Mouse (Mus musculus) hindbrain, embryonic 12.5 days (tissue): Measurements from ENCODE around the gene Mta1. TPM values are rescaled to one million over a fixed set of nuclear protein-coding genes. Genes with fewer than 3 reads are reported as not detected.

ENCODE experiments used
- ATAC-seq: fragments of 200-750 bp; cut with Nextera tagmentation; 2 replicates; pipeline ENCODE4 v1.8.0; 2017; ENCODE audit warnings: moderate TSS enrichment; ENCODE audit not compliant: low FRiP score
- H3K27ac ChIP-seq: fragments of 300-500 bp; sonication (generic); 2 replicates; pipeline ENCODE4 v1.5.1; 2016; ENCODE audit warnings: mild to moderate bottlenecking
- H3K27me3 ChIP-seq: fragments of 300-500 bp; sonication (generic); 2 replicates; pipeline ENCODE4 v1.6.1; 2016; ENCODE audit warnings: mild to moderate bottlenecking
- H3K36me3 ChIP-seq: fragments of 300-500 bp; sonication (generic); 2 replicates; pipeline ENCODE4 v1.6.1; 2016; ENCODE audit warnings: mild to moderate bottlenecking
- H3K4me1 ChIP-seq: fragments of 300-500 bp; sonication (generic); 2 replicates; pipeline ENCODE4 v1.6.1; 2016
- H3K4me2 ChIP-seq: fragments of 300-500 bp; sonication (generic); replicated peaks from 2 replicates; pipeline ENCODE4 v1.6.1; 2016; ENCODE audit warnings: mild to moderate bottlenecking
- H3K4me3 ChIP-seq: fragments of 300-500 bp; sonication (generic); 2 replicates; pipeline ENCODE4 v1.5.1; 2016; ENCODE audit warnings: mild to moderate bottlenecking
- H3K9ac ChIP-seq: fragments of 300-500 bp; sonication (generic); 2 replicates; pipeline ENCODE4 v1.6.1; 2016; ENCODE audit warnings: mild to moderate bottlenecking, moderate library complexity
- H3K9me3 ChIP-seq: fragments of 300-500 bp; sonication (generic); replicated peaks from 2 replicates; pipeline ENCODE4 v1.6.1; 2016; ENCODE audit warnings: mild to moderate bottlenecking
- WGBS: fragments of 180-500 bp; shearing (Covaris S2); methylation state at CpG from one replicate; pipeline ENCODE4 v1.1.7; 2016; 5-methylcytosine and 5-hydroxymethylcytosine counted together
- polyA plus RNA-seq: library from polyadenylated mRNA; unstranded; fragments of >200 nt; fragmentation: Nextera tagmentation; extraction: Ambion mirVana; gene quantifications from 2 replicates; pipeline ENCODE4 v1.2.1, GENCODE M21; 2016

Mta1 gene
- polyA plus RNA-seq, 1 experiment from 2014 or later, result 18.9 TPM

DNA sequence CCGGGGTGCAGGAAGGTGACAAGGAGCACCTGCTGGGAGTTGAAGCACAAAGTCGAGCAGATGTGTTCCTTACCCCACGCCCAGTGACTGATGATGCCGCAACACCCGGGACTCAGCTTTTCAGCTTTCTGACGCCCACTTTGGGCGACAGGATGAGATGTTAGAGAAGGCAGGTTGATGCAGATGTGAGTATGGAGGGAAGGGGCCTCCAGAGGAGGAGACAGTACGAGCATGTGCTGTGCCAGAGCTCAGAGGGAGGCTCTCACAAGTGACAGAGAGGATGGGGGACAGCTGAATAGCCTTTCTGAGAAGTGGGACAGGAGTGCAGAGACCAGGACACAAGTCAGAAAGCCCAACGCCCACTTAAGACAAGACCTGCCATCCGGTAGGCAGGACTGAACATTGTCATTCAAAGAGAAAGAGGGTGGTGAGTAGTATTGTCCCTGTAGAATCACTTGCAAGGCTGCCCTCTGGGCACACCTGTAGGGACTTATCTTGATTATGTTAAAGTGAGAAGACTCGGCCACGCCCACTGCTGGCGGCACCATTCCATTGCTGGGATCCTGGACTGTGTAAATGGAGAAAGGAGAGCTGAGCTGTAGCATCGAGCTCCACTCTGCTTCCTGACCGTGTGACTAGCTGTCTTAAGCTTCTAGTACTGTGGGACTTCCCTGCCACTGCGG, 16.9 kb downstream of the Mta1 start:
- ATAC-seq, result no peak
- Histone ChIP-seq H3K4me3 (no peak overlapping the region), H3K9me3 (no peaks in the 10 kb centered on the region), H3K4me2 (no peak overlapping the region), H3K27ac (no peak overlapping the region), H3K36me3 (peaks cover 59% of the 10 kb centered on the region), H3K27me3 (no peaks in the 10 kb centered on the region), H3K4me1 (0 out of 2 replicates have a peak, but pooled peaks cover 2% of the 10 kb centered on the region), H3K9ac (no peak overlapping the region)
- 84% methylated on average over 16 of the region's 16 CpGs for WGBS

DNA sequence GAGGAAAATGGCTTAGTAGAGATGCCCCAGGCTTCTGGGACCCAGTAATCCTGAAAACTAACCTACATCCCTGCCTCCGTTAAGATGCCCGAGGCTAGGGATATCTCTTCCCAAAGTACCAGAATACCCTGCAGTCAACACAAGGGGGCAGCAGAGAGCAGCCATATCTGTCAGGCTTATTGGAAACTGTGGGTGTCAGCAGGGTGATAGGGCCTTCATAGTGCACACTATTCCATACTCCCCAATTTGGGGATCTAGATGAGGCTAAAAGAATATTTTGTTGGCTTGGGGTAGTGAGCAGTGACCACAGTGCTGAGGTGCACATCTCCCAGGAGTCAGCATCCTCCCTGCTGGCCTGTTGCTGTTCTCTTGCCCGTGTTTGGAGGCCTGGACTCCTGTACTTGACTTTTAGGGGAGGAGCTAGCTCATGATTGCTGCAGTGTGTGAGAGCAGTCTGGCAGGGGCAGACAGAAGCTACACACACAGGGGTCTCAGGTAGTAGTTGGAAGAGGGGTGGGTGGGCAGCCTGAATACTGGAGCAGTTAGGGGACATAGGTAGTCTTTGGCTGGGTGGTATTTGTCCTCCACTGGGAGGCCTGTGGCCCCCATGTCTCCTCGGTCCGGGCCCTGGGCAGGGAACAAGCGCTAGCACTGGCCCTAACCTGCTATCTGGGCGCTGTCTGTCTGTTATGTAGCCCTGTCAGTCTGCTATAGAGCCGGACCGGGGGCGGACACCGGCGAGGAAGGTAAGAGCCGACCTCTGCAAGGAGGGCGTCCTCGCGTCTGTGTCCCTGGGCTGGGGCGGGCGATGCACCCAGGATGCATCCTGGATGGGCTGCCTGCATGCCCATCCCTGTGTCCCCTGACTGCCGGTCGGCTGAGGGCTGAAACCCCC, 21.7 kb downstream of the Mta1 start:
- Histone ChIP-seq H3K4me2 (no peak overlapping the region), H3K9ac (no peak overlapping the region), H3K4me1 (no peaks in the 10 kb centered on the region), H3K4me3 (no peak overlapping the region), H3K9me3 (no peaks in the 10 kb centered on the region), H3K27me3 (no peaks in the 10 kb centered on the region), H3K27ac (no peak overlapping the region), H3K36me3 (peaks cover 78% of the 10 kb centered on the region)
- WGBS, result 86% methylated on average over 20 of the region's 20 CpGs
- peak; percentile 63 for ATAC-seq

DNA sequence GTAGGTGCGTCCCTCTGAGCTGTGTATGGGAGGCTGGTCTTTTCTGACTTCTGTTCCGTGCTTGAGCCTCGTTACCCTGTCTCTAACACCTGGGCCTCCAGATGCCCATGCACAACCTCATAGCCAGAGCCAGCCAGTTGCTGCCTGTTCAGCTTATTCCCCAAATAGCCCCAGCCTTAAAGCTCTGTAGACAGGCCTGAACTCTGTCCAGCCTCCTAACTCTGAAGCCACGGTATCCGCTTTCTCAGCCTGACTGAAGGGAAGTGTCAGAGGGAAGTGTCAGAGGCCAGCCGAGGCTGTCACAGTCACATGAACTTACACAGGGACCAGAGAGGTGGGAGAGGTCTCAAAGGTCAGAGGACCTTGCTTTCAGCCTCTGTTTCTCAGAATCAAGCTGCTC, 26.6 kb downstream of the Mta1 start:
- H3K9me3 ChIP-seq, result no peaks in the 10 kb centered on the region
- H3K36me3 ChIP-seq, result peaks cover 98% of the 10 kb centered on the region
- ATAC-seq, result no peak
- no peaks in the 10 kb centered on the region for H3K27me3 ChIP-seq
- no peak overlapping the region for H3K4me3 ChIP-seq
- H3K9ac ChIP-seq, result no peak overlapping the region
- 87% methylated on average over 6 of the region's 6 CpGs for WGBS
- no peak overlapping the region for H3K27ac ChIP-seq
- H3K4me2 ChIP-seq, result no peak overlapping the region
- H3K4me1 ChIP-seq, result no peaks in the 10 kb centered on the region

DNA sequence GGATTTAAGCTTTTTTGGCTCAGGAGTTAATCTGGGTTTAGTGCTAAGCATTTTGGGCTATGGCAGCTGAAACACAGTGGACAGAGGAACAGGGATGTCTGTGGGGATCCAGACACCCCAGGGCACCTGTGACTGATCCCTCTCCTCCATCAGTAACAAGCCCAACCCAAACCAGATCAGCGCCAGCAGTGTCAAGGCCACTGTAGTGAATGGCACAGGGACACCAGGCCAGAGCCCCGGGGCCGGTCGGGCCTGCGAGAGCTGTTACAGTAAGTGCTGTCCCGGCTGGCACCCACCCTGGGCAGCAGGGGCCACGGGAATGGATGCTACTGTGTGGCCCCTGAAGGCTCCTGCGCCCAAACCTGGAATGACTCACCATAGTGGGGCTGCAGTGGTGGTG, 32.7 kb downstream of the Mta1 start:
- no peak for ATAC-seq
- Histone ChIP-seq H3K36me3 (peaks cover 100% of the 10 kb centered on the region), H3K4me1 (no peaks in the 10 kb centered on the region), H3K4me3 (no peak overlapping the region), H3K4me2 (no peak overlapping the region), H3K9me3 (no peaks in the 10 kb centered on the region), H3K27ac (no peak overlapping the region), H3K27me3 (no peaks in the 10 kb centered on the region), H3K9ac (no peak overlapping the region)
- WGBS, result 94% methylated on average over 8 of the region's 8 CpGs

DNA sequence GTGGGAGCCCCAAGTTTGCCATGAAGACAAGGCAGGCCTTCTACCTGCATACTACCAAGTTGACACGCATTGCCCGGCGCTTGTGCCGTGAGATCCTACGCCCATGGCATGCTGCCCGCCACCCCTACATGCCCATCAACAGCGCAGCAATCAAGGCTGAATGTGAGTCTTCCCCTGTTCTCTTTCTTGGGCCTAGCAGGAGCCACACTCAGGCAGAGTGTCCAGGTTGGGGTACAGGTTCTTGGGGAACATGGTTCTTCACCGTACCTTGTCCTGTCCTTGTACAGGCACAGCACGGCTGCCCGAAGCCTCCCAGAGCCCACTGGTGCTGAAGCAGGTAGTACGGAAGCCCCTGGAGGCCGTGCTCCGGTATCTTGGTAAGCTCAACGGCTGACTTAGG, 33.5 kb downstream of the Mta1 start:
- no peaks in the 10 kb centered on the region for H3K9me3 ChIP-seq
- no peaks in the 10 kb centered on the region for H3K27me3 ChIP-seq
- no peak overlapping the region for H3K27ac ChIP-seq
- H3K4me3 ChIP-seq, result no peak overlapping the region
- H3K9ac ChIP-seq, result no peak overlapping the region
- ATAC-seq, result no peak
- 98% methylated on average over 14 of the region's 14 CpGs for WGBS
- no peaks in the 10 kb centered on the region for H3K4me1 ChIP-seq
- peaks cover 100% of the 10 kb centered on the region for H3K36me3 ChIP-seq
- no peak overlapping the region for H3K4me2 ChIP-seq

DNA sequence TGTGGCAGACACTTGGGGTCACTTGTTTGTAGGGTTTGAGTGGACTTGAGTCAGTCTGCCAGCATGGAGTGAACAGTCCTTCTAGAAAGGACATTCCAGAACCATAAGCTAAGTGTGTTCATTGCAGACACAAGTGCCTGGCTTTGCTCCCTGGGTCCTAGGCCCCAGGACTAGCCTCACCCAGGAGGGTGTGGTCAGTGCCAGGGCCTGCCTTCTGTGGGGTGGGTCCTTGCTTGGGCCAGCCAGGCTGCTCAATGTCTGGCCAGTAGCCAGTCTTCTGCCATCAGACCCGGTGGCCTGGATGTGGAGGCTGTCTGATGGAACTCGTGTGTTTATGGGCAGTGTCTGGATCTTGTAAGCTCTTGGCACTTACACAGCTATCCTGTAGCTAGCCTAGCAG, 34.5 kb downstream of the Mta1 start:
- Histone ChIP-seq H3K4me3 (no peak overlapping the region), H3K4me2 (no peak overlapping the region), H3K27me3 (no peaks in the 10 kb centered on the region), H3K9me3 (no peaks in the 10 kb centered on the region), H3K9ac (no peak overlapping the region), H3K27ac (no peak overlapping the region), H3K4me1 (no peaks in the 10 kb centered on the region), H3K36me3 (peaks cover 100% of the 10 kb centered on the region)
- ATAC-seq, result no peak
- 87% methylated on average over 2 of the region's 2 CpGs for WGBS

DNA sequence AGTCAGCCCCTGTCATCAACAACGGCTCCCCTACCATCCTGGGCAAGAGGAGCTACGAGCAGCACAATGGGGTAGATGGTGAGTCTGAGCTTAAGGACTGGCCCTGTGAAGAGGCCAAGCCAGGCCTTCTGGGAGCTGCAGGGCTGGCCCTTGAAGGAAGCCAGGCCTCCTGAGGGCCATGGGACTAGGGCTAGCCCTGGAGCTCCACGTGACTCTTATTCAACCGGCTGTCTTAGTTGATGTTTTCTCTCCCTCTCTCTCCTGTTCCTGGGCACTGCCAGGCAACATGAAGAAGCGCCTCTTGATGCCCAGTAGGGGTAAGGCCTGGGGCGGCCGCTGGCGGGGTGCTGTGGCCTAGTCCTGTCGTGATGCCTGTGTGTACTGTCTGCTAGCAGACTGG, 35.2 kb downstream of the Mta1 start:
- H3K4me2 ChIP-seq, result no peak overlapping the region
- no peaks in the 10 kb centered on the region for H3K27me3 ChIP-seq
- H3K4me1 ChIP-seq, result peaks cover under 1% of the 10 kb centered on the region
- H3K4me3 ChIP-seq, result no peak overlapping the region
- H3K9me3 ChIP-seq, result no peaks in the 10 kb centered on the region
- H3K36me3 ChIP-seq, result peaks cover 95% of the 10 kb centered on the region
- H3K27ac ChIP-seq, result no peak overlapping the region
- no peak for ATAC-seq
- 89% methylated on average over 9 of the region's 9 CpGs for WGBS
- no peak overlapping the region for H3K9ac ChIP-seq

DNA sequence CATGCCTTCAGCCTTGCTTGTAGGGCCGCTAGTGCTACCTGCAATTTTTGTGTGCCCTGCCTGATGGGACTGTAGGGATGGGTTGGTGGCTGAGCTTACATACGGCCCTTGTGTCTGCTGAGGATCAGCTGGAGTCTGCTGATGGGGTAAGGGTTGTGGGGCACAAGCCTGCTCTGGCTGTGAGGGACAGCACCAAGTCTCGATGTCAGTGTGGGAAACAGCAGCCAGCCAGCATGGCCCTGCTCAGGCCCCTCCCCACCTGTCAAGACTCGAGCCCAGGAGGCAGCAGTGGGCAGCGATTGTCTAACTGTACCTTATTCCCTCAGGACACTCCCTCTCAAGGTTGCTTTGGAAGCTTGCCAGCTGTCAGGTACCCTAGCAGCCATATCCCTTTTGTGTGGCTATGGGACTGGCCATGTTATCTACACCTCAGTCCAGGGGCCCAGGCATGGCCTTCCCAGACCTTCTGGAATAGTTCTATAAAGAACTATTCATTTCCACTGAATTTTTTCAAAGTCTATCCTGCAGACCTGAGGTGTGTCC, 35.9 kb downstream of the Mta1 start:
- 73% methylated on average over 5 of the region's 5 CpGs for WGBS
- H3K36me3 ChIP-seq, result peaks cover 90% of the 10 kb centered on the region
- no peak for ATAC-seq

DNA sequence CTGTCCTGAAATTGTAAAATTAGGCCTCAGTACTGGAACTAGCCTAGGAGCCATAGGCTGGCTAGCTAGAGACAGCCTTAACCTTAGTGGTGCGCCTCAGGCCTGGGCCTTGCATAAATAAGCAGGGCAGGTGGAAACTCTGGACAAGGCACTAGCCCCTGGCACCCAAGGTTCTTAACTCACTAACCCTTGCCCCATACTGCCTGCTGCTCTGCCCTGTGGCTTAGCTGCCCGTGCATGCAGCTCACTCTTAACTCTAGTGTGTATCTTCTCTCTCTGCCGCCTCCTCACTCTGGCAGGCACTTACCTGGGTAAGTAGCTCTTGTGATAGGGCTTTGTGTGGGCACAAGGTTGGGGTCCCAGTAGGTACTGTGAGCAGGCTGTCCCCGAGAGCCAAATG, 36.4 kb downstream of the Mta1 start:
- Histone ChIP-seq H3K4me2 (no peak overlapping the region), H3K27me3 (no peaks in the 10 kb centered on the region), H3K4me1 (peaks cover 13% of the 10 kb centered on the region), H3K27ac (no peak overlapping the region), H3K9me3 (no peaks in the 10 kb centered on the region), H3K4me3 (no peak overlapping the region), H3K36me3 (peaks cover 85% of the 10 kb centered on the region), H3K9ac (no peak overlapping the region)
- no peak for ATAC-seq
- WGBS, result 97% methylated on average over 4 of the region's 4 CpGs

More for the DNA sequence above, 35.9 kb downstream of the Mta1 start:
- H3K4me3 ChIP-seq, result no peak overlapping the region
- no peaks in the 10 kb centered on the region for H3K9me3 ChIP-seq
- H3K4me2 ChIP-seq, result no peak overlapping the region
- no peaks in the 10 kb centered on the region for H3K27me3 ChIP-seq
- H3K4me1 ChIP-seq, result peaks cover 7% of the 10 kb centered on the region
- H3K9ac ChIP-seq, result no peak overlapping the region
- H3K27ac ChIP-seq, result no peak overlapping the region

DNA sequence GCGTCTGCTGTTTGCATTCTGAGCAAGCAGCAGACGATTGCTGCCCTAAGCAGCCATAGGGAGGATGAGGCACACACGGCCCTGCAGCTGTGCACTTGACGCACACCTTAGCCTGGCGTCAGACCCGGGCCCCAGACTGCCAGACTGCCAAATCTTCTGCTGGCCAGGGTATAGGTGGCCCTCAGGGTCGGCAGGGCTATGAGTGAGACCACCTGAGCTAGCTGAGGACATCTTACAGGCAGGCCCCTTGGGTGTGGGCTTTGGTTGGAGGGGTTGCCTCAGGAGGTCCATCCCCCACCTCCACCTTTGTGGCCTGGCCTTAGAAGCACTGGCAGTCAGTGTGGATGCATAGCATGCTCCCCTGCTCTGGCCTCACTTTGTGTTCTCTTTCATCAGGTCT, 37.3 kb downstream of the Mta1 start:
- H3K4me3 ChIP-seq, result no peak overlapping the region
- WGBS, result 96% methylated on average over 7 of the region's 7 CpGs
- H3K9me3 ChIP-seq, result no peaks in the 10 kb centered on the region
- H3K4me2 ChIP-seq, result no peak overlapping the region
- no peak overlapping the region for H3K27ac ChIP-seq
- H3K4me1 ChIP-seq, result peaks cover 17% of the 10 kb centered on the region
- H3K36me3 ChIP-seq, result peaks cover 76% of the 10 kb centered on the region
- no peak overlapping the region for H3K9ac ChIP-seq
- no peak for ATAC-seq
- no peaks in the 10 kb centered on the region for H3K27me3 ChIP-seq

DNA sequence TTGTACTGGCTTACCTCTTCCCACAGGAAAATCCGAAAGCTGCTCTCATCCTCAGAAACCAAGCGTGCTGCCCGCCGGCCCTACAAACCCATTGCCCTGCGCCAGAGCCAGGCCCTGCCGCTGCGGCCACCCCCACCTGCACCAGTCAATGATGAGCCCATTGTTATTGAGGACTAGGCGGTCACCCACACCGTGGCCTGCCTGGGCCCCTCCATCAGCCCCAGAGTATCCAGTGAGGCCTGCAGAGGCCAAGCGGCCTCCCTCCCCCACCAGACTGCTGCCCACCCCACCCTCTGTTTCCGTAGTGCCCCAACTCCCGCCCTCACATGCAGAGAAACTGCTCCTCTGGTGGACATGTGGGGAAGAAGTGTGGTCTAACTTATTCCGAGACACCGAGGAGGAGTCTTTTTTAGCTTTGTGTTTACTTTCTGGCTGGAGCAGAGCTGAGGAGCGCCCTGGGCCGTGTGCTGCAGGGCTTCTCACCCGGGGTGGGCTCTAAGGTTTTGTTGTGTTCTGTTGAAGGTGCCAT, 38.5 kb downstream of the Mta1 start:
- no peak overlapping the region for H3K9ac ChIP-seq
- no peak for ATAC-seq
- no peaks in the 10 kb centered on the region for H3K9me3 ChIP-seq
- no peak overlapping the region for H3K27ac ChIP-seq
- no peak overlapping the region for H3K4me3 ChIP-seq
- 0 out of 2 replicates have a peak, but pooled peaks cover 5% of the 10 kb centered on the region for H3K27me3 ChIP-seq
- peaks cover 64% of the 10 kb centered on the region for H3K36me3 ChIP-seq
- H3K4me2 ChIP-seq, result no peak overlapping the region
- H3K4me1 ChIP-seq, result peaks cover 25% of the 10 kb centered on the region
- WGBS, result 80% methylated on average over 17 of the region's 17 CpGs
